Mouse (Mus musculus) liver, embryonic 16.5 days (tissue): Measurements from ENCODE around the gene Lmo2. TPM values are rescaled to one million over a fixed set of nuclear protein-coding genes. Genes with fewer than 3 reads are reported as not detected.
A peak's percentile ranks its signal among the peaks of the same experiment; 100 is the strongest.

ENCODE experiments used
- ATAC-seq: fragments of 200-750 bp; cut with Nextera tagmentation; 2 replicates; pipeline ENCODE4 v1.8.0; 2017; ENCODE audit warnings: low read depth, mild to moderate bottlenecking, moderate number of reproducible peaks, moderate library complexity
- H3K27ac ChIP-seq: fragments of 300-500 bp; sonication (generic); 2 replicates; pipeline ENCODE4 v1.5.1; 2014; ENCODE audit warnings: mild to moderate bottlenecking, low read length
- H3K27me3 ChIP-seq: fragments of 300-500 bp; sonication (generic); 2 replicates; pipeline ENCODE4 v1.6.1; 2014; ENCODE audit warnings: low read depth, low read length, mixed read lengths; ENCODE audit not compliant: control insufficient read depth, insufficient read depth
- H3K36me3 ChIP-seq: fragments of 300-500 bp; sonication (generic); 2 replicates; pipeline ENCODE4 v1.6.1; 2014; ENCODE audit warnings: mild to moderate bottlenecking; ENCODE audit not compliant: control insufficient read depth, insufficient read depth
- H3K4me1 ChIP-seq: fragments of 300-500 bp; sonication (generic); 2 replicates; pipeline ENCODE4 v1.6.1; 2014; ENCODE audit warnings: low read depth, low read length, mixed read lengths; ENCODE audit not compliant: control insufficient read depth
- H3K4me2 ChIP-seq: fragments of 300-500 bp; sonication (generic); 2 replicates; pipeline ENCODE4 v1.6.1; 2014; ENCODE audit warnings: low read depth, low read length, mixed read lengths
- H3K4me3 ChIP-seq: fragments of 300-500 bp; sonication (generic); 2 replicates; pipeline ENCODE4 v1.5.1; 2014; ENCODE audit warnings: low read depth, mild to moderate bottlenecking, low read length
- H3K9ac ChIP-seq: fragments of 300-500 bp; sonication (generic); 2 replicates; pipeline ENCODE4 v1.6.1; 2014; ENCODE audit warnings: low read depth, low read length
- H3K9me3 ChIP-seq: fragments of 300-500 bp; sonication (generic); replicated peaks from 2 replicates; pipeline ENCODE4 v1.6.1; 2016; ENCODE audit warnings: low read length; ENCODE audit not compliant: control insufficient read depth
- WGBS: fragments of 180-500 bp; shearing (Covaris S2); extraction: QIAGEN DNeasy Blood & Tissue Kit; methylation state at CpG from one replicate; pipeline ENCODE4 v1.1.7; 2014; ENCODE audit not compliant: insufficient replicate concordance; 5-methylcytosine and 5-hydroxymethylcytosine counted together
- polyA plus RNA-seq: library from polyadenylated mRNA; unstranded; fragments of >200 nt; fragmentation: Nextera tagmentation; extraction: Ambion mirVana; gene quantifications from 2 replicates; pipeline ENCODE4 v1.2.1, GENCODE M21; 2015

Gene Lmo2
- 126 and 128 TPM in 2 replicates for polyA plus RNA-seq

DNA sequence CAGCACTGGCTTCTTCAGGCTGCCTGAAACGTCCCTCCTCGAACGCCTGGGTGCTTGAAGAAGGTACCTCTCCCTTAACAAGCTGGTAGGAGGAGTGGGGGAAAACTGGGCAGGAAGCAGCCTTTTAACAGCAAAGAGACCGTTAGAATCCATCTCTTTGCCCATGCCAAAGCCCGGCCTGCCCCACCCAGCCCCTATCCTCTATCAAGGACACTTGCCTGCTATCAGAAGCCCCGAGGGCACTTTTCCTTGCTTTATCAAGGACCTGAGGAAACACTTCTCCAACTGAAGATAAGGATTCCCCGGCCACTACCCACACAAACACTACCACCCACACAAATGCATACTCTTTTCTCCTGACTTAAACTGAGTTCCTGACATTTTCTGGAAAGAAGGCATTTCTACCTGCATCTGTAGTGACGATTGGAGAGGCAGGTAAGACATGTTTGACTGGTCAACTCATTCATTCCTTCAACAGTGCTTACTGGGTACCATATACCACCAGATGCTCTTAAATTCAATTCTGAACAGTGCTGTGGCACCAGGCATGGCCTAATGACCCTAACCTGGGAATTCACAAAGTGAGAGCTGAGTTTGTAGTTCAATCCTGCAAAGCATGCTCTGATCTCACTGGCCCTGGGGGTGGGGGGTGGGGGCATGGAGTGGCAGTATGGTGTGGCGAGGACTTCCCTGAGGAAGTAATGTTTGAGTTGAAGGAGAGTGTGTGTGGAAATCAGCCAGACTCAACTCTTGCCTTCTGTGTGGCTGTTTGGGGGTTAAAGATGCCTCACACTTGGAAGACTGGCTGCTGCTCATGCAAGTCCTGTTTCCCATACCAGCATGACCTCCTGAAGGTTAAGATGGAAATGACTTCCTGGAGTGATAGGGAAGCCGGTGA lies at the start of gene Lmo2:
TSS of gene Lmo2 (plus strand) at position 338 of the 898 bp plus-strand sequence.
- Histone ChIP-seq H3K4me3 (peak within 1 kb of the TSS; percentile 77), H3K27ac (peak within 1 kb of the TSS; percentile 94), H3K4me1 (peaks cover 37% of the 10 kb centered on the region), H3K27me3 (no peaks in the 10 kb centered on the region), H3K9ac (peak within 1 kb of the TSS; percentile 79), H3K36me3 (peaks cover 11% of the 10 kb centered on the region), H3K4me2 (peak within 1 kb of the TSS; percentile 73), H3K9me3 (no peaks in the 10 kb centered on the region)
- ATAC-seq, result peak; percentile 79
- WGBS, result 15% methylated on average over 10 of the region's 10 CpGs

DNA sequence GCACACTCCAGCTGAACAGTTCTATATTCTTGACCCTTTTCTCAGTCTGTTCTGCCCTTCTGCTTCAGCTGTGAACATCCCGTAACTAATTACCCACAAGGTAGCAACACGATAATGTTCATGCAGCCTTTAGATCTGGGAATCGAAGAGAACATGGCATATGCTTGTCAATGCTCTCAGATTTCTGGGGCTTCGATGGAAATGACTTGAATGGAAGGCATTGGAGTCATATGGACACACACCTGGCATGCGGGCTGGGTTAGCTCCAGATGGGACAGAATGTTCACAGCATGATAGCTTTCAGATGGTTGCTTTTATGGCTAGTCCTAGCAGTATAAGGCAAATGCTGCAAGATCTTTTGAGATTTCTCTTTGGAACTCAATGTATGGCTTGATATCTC lies 47.2 kb upstream of the Lmo2 start:
- Histone ChIP-seq H3K36me3 (no peaks in the 10 kb centered on the region), H3K27ac (no peak overlapping the region), H3K27me3 (no peaks in the 10 kb centered on the region), H3K9ac (no peak overlapping the region), H3K4me2 (no peak overlapping the region), H3K4me1 (no peaks in the 10 kb centered on the region; the same call in 1 of the 2 replicates), H3K4me3 (no peak overlapping the region), H3K9me3 (no peaks in the 10 kb centered on the region)
- no peak for ATAC-seq
- WGBS, result 84% methylated on average over 5 of the region's 5 CpGs

DNA sequence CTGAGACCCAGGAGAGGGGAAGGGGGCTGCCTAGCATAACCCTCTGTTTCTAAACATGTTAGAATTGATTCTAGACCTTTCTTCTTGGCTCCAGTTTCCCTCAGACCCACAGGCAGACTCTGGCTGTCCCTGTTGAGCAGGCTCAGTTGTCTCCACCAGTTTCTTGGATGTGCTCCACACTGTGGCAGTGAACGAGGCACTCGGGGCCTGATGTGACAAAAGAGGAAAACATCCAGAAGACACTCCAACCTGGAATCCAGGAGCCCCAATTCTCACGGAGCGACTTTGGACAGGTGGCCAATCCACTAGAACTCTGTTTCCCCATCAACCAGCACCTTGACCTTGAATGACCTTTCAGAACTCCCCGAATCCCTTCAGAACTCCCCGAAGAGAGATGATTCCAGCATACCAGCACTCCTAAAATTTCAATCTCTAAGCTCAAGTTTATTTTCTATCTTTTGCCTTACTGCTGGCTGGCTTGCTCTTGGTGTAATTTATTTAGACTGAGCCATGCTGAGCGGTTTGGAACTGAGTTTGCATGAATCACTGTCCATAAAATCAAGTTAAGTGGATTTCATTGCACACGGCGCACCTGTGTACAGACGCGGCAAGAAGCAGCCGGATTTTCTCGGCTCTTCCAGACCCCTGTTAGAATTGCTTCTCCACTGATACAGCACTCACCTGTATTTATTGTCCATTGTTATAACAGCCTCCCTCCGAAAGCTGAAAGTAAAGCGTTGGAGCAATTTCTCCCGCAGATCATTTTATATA lies 45.1 kb upstream of the Lmo2 start:
- no peaks in the 10 kb centered on the region for H3K27me3 ChIP-seq
- H3K27ac ChIP-seq, result no peak overlapping the region
- no peak overlapping the region for H3K9ac ChIP-seq
- no peaks in the 10 kb centered on the region for H3K9me3 ChIP-seq
- 84% methylated on average over 16 of the region's 16 CpGs for WGBS
- no peak for ATAC-seq
- no peak overlapping the region for H3K4me2 ChIP-seq
- H3K36me3 ChIP-seq, result no peaks in the 10 kb centered on the region
- H3K4me3 ChIP-seq, result no peak overlapping the region
- peaks cover 10% of the 10 kb centered on the region for H3K4me1 ChIP-seq

DNA sequence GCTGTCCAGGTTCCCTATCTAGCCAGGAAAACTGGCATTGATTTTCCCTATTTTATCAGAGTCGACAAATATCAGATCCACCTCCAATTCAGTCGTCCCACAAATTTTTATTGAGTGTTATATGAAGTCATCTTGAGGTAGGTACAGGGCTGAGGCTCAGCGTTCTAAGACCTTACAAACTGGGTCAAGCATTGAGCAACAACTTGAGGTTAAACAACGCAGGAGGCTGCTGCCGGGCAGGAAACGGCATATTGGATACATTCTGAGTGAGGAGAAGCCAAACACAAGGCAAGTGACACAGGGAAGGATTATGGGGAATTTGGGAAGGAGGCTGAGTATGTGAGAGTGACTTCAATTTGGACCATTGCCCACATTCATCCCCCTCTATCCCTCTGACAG lies 44.5 kb upstream of the Lmo2 start:
- no peak for ATAC-seq
- WGBS, result 65% methylated on average over 6 of the region's 6 CpGs
- no peak overlapping the region for H3K4me2 ChIP-seq
- H3K4me3 ChIP-seq, result no peak overlapping the region
- H3K27ac ChIP-seq, result no peak overlapping the region
- H3K27me3 ChIP-seq, result no peaks in the 10 kb centered on the region
- H3K9ac ChIP-seq, result no peak overlapping the region
- peaks cover 10% of the 10 kb centered on the region for H3K4me1 ChIP-seq
- H3K9me3 ChIP-seq, result no peaks in the 10 kb centered on the region
- no peaks in the 10 kb centered on the region for H3K36me3 ChIP-seq

DNA sequence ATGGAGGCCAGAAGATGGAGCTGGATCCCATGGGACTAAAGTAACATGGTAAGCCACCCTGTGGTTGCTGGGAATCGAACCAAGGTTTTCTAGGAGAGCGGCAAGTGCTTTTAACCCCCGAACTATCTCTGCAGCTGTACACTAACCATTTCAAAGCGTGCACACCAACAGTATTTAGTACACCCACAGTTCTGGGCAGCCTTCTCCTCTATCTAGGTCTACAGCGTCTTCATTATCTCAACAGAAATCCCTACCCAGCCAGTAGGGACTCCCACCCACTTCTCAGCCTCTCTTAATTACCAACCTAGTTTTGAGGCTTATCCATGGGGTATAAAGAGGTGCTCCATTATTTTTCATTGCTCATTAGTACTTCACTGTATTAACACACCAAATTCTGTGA lies 41.7 kb upstream of the Lmo2 start:
- H3K4me3 ChIP-seq, result no peak overlapping the region
- no peak overlapping the region; the same call in 1 of the 2 replicates for H3K4me2 ChIP-seq
- no peaks in the 10 kb centered on the region for H3K27me3 ChIP-seq
- peaks cover 10% of the 10 kb centered on the region for H3K4me1 ChIP-seq
- no peak overlapping the region; the same call in 1 of the 2 replicates for H3K27ac ChIP-seq
- H3K9me3 ChIP-seq, result no peaks in the 10 kb centered on the region
- 25% methylated on average over 5 of the region's 5 CpGs for WGBS
- H3K9ac ChIP-seq, result no peak overlapping the region
- no peaks in the 10 kb centered on the region for H3K36me3 ChIP-seq
- peak; percentile 83 for ATAC-seq

DNA sequence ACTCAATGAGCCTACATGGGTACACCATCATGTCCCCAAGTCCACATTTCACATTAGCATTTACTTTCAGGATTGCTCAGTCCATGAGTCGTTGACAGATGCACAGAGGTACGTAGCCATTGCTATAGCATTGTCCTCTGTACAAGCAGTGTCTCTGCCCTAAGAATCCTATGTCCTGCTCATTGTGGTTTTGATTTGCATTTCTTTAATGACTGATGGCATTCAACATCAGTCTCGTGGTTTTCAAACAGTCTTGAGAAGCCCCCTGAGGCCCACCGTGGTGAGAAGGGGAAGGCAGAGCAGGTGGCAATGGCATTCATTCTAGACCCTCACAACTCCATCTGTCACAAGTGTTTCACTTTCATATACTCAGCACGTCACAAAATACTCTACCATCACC lies 40.4 kb upstream of the Lmo2 start:
- Histone ChIP-seq H3K36me3 (no peaks in the 10 kb centered on the region), H3K4me3 (no peak overlapping the region), H3K9me3 (no peaks in the 10 kb centered on the region), H3K27ac (no peak overlapping the region), H3K4me1 (peaks cover 10% of the 10 kb centered on the region), H3K27me3 (no peaks in the 10 kb centered on the region), H3K4me2 (no peak overlapping the region), H3K9ac (no peak overlapping the region)
- ATAC-seq, result no peak
- 73% methylated on average over 5 of the region's 5 CpGs for WGBS

DNA sequence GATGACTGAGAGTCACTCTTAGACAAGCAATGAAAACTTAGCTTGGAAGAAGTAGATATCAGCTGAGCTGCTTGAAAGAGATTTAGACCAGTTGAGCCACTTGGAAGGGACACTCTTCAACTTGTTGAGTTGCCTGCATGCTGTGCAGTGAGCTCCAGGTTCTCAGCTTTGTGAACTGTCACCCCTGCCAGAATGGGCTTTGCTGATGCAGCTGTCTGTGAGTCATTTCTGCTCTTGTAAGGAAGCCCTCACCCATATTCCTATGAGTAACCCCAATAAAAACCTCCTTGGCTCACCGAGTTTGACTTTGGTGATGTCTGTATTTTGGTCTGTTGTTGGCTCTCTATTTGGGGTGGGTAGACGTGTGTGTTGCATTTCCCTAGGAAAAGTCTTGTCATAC lies 39.4 kb upstream of the Lmo2 start:
- Histone ChIP-seq H3K9me3 (no peaks in the 10 kb centered on the region), H3K4me2 (no peak overlapping the region), H3K27ac (no peak overlapping the region), H3K4me1 (peaks cover 10% of the 10 kb centered on the region), H3K36me3 (no peaks in the 10 kb centered on the region), H3K9ac (no peak overlapping the region), H3K27me3 (no peaks in the 10 kb centered on the region), H3K4me3 (no peak overlapping the region)
- no peak for ATAC-seq
- 67% methylated on average over 2 of the region's 2 CpGs for WGBS

DNA sequence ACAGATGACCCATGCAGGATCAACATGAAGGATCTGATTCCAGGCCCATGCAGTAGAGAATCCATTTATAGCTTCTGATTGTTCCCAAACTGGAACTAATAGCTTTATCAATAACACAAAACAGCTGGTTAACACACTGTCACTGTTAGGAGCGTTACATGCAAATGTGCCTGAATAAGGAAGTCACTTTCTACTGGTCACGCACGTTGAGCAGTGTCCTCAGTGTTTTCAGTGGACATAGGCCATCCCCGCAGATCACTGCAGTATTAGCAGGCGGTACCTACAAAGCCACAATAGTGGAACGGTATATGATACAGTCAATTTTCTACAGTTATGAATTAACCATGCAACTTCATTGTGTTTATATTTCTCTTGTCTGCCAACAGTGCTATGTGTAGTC lies 38.3 kb upstream of the Lmo2 start:
- Histone ChIP-seq H3K4me3 (no peak overlapping the region), H3K4me1 (peaks cover 10% of the 10 kb centered on the region), H3K27ac (no peak overlapping the region), H3K4me2 (no peak overlapping the region), H3K9me3 (no peaks in the 10 kb centered on the region), H3K36me3 (no peaks in the 10 kb centered on the region), H3K9ac (no peak overlapping the region), H3K27me3 (no peaks in the 10 kb centered on the region)
- 76% methylated on average over 6 of the region's 6 CpGs for WGBS
- no peak for ATAC-seq
